Mouse (Mus musculus) thymus, adult 2 months (tissue): ENCODE measurements around the gene Mrps10.
A peak's percentile ranks its signal among the peaks of the same experiment; 100 is the strongest.

Source experiments
- CTCF ChIP-seq: fragments of 200-500 bp; IDR thresholded peaks from 2 replicates; pipeline ENCODE4 v1.5.1; 2012; ENCODE audit warnings: mild to moderate bottlenecking, control low read depth, low read length, moderate library complexity, borderline replicate concordance; ENCODE audit not compliant: control insufficient read depth, poor library complexity, insufficient read depth; ENCODE audit errors: extremely low read depth
- POLR2A ChIP-seq: fragments of 200-500 bp; IDR thresholded peaks from 2 replicates; pipeline ENCODE4 v1.6.1; 2012; ENCODE audit warnings: mild to moderate bottlenecking, low read length, control low read depth, moderate library complexity; ENCODE audit not compliant: control insufficient read depth, poor library complexity, insufficient read depth; ENCODE audit errors: extremely low read depth

DNA sequence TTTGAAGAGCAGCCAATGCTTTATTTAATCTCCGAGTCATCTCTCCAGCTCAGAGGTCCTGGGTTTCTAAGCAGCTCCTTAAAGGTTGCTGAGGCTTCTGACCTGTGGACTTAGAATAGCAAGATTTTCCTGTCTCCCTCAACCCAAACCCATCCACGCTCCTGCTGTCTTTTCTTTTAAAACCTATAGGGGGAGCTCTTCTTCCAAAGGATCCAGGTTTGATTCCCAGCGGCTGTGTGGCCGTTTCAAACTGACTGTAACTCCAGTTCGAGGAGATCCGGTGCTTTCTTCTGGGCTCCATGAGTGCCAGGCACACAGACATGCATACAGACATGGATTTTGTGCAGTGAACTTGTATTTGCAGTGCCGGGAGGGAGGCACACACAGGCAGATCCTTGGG is 40.7 kb upstream of the Mrps10 start:
- TF ChIP-seq CTCF (peak; percentile 49; the same call in 1 of the 2 replicates), POLR2A (no peak)
